Mouse (Mus musculus) testis, adult 2 months (tissue): Measurements from ENCODE around the gene Gm6793. TPM values are rescaled to one million over a fixed set of nuclear protein-coding genes. Genes with fewer than 3 reads are reported as not detected.

ENCODE experiments used
- H3K27ac ChIP-seq: fragments of 200-500 bp; 2 replicates; pipeline ENCODE4 v1.5.1; 2012; ENCODE audit warnings: low read depth, low read length; ENCODE audit not compliant: control insufficient read depth, insufficient read depth
- H3K27me3 ChIP-seq: fragments of 200-500 bp; 2 replicates; pipeline ENCODE4 v1.6.1; 2012; ENCODE audit warnings: mild to moderate bottlenecking, low read length, moderate library complexity; ENCODE audit not compliant: control insufficient read depth, insufficient read depth
- H3K36me3 ChIP-seq: fragments of 200-500 bp; 2 replicates; pipeline ENCODE4 v1.6.1; 2012; ENCODE audit warnings: mild to moderate bottlenecking, low read length; ENCODE audit not compliant: control insufficient read depth, insufficient read depth
- H3K4me1 ChIP-seq: fragments of 200-500 bp; 2 replicates; pipeline ENCODE4 v1.6.1; 2012; ENCODE audit warnings: low read length; ENCODE audit not compliant: control insufficient read depth, insufficient read depth
- H3K4me3 ChIP-seq: fragments of 200-500 bp; 2 replicates; pipeline ENCODE4 v1.5.1; 2012; ENCODE audit warnings: low read depth, mild to moderate bottlenecking, low read length, moderate library complexity, mixed read lengths; ENCODE audit not compliant: control insufficient read depth
- CTCF ChIP-seq: fragments of 200-500 bp; IDR thresholded peaks from 2 replicates; pipeline ENCODE4 v1.5.1; 2012; ENCODE audit warnings: low read depth, mild to moderate bottlenecking, inconsistent platforms, low read length, moderate library complexity; ENCODE audit not compliant: control insufficient read depth, insufficient read depth, insufficient replicate concordance
- POLR2A ChIP-seq: fragments of 200-500 bp; IDR thresholded peaks from 2 replicates; pipeline ENCODE4 v1.6.1; 2012; ENCODE audit warnings: low read depth, mild to moderate bottlenecking, inconsistent platforms, low read length, moderate library complexity; ENCODE audit not compliant: control insufficient read depth
- polyA plus RNA-seq: library from polyadenylated mRNA; depleted of rRNA; stranded (reverse); fragments of >200 nt; gene quantifications from 2 replicates; pipeline ENCODE4 v1.2.3, GENCODE M21; 2012; rRNA removed

Gene Gm6793
- polyA plus RNA-seq, result 0.06 TPM in 1 of 2 replicates, not detected in the other

DNA sequence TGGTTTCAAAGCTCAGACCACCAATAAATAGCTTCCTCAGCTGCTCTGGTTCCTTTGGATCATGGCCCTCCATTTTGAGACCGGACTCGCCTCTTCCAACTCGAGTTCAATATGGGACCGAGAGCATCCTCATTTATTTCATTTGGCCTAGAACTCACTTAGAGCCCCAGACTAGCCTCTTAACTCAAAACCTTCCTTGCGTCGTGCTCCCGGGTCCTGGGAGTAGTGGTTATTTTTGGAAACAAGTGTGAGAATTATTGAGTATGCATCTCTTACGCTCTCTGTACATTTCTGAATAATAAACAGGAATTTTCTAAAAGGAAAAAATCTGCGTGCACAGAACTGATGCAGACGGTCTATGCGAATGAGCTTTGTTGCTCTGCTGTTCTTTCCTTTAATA, at the start of gene Gm6793:
Gm6793 (minus strand) TSS at position 101 of the 400 bp plus-strand sequence.
- TF ChIP-seq POLR2A, result no peak
- TF ChIP-seq CTCF, result no peak
- Histone ChIP-seq H3K27me3 (no peaks in the 10 kb centered on the region), H3K27ac (no peak within 1 kb of the TSS), H3K36me3 (peaks cover 5% of the 10 kb centered on the region), H3K4me1 (no peaks in the 10 kb centered on the region; the same call in 1 of the 2 replicates), H3K4me3 (no peak within 1 kb of the TSS)

DNA sequence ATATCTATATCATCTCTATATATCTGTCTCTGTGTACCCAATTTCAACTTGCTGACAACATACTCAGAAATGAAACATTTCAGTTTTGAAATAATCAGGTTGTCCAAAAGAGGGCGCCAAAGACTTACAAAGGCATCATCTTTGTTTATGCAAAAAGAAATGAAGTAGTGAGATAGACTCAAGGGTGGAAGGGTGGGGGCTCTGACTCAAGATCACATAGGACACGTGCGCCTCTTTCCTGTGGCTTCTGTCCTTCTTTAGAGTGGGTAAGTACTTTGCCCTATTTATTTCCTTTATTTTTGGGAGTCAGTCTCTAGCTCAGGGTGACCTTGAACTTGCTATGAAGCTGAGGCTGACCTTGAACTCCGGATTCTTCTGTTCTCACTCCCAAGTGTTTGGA, 46.5 kb upstream of the Gm6793 start:
- no peak overlapping the region for H3K4me3 ChIP-seq
- no peaks in the 10 kb centered on the region for H3K36me3 ChIP-seq
- TF ChIP-seq CTCF, result no peak
- no peak for TF ChIP-seq POLR2A

DNA sequence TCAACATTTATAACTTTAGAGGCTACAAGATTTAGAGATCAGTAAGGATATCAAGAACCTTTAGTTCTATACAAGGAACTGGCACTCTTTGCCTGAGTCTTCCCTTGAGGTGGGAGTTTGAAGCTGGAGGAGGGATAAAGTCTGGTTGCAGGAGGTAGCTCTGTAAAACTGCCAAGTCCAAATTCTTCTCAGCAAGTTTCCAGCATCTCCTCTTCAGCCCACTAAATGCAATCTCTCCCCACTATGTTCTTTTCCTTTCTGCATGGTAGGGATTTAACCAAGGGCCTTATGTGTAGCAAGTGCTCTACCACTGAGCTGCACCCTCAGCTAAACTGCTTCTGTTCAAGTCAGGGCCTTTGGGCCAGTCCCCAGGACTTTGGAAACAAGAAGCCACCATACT, 39.6 kb upstream of the Gm6793 start:
- H3K4me3 ChIP-seq, result no peak overlapping the region
- TF ChIP-seq CTCF, result no peak
- no peak for TF ChIP-seq POLR2A
- H3K36me3 ChIP-seq, result no peaks in the 10 kb centered on the region
- H3K27ac ChIP-seq, result no peak overlapping the region
- H3K27me3 ChIP-seq, result no peaks in the 10 kb centered on the region
- no peaks in the 10 kb centered on the region for H3K4me1 ChIP-seq

More for the DNA sequence above, 46.5 kb upstream of the Gm6793 start:
- H3K27me3 ChIP-seq, result no peaks in the 10 kb centered on the region
- no peaks in the 10 kb centered on the region for H3K4me1 ChIP-seq
- H3K27ac ChIP-seq, result no peak overlapping the region

DNA sequence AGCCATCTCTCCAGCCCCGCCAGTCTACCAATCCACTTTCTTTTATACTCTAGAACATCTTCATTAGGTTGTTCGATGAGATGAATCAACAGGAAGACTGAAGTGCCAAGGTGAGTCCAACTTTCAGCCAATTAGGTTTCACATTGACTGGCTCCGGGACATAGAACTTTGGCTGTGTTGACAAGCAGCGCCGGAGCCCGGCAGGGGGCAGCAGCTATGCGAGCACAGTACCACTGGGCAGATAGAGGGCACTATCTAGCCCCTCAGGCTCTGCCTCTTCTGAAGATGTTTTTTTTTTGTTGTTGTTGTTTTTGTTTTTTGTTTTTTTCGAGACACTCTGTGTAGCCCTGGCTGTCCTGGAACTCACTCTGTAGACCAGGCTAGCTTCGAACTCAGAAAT, 36.7 kb upstream of the Gm6793 start:
- no peak for TF ChIP-seq POLR2A
- peak; percentile 35; the same call in 1 of the 2 replicates for TF ChIP-seq CTCF
- no peaks in the 10 kb centered on the region for H3K36me3 ChIP-seq
- H3K4me3 ChIP-seq, result no peak overlapping the region
- no peak overlapping the region for H3K27ac ChIP-seq
- no peaks in the 10 kb centered on the region for H3K27me3 ChIP-seq
- no peaks in the 10 kb centered on the region for H3K4me1 ChIP-seq

DNA sequence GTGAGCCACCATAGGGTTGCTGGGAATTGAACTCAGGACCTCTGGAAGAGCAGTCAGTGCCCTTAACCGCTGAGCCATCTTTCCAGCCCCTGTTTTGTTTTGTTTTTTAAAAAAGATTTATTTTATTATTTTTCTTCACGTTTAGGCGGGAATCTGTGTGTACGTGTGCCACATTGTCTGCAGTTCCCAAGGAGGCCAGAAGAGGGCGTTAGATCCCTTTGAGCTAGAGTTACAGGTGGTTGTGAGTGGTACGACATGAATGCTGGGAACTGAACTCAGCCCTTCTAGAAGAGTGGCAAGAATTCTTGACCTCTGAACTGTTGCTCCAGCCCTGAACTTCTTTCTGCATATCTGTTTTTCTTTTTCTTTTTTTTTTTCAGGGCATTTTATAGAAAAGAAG, 35.1 kb upstream of the Gm6793 start:
- peak; percentile 62; the same call in 1 of the 2 replicates for TF ChIP-seq CTCF
- TF ChIP-seq POLR2A, result no peak
- Histone ChIP-seq H3K36me3 (no peaks in the 10 kb centered on the region), H3K27me3 (no peaks in the 10 kb centered on the region), H3K4me3 (no peak overlapping the region), H3K27ac (no peak overlapping the region), H3K4me1 (no peaks in the 10 kb centered on the region)

DNA sequence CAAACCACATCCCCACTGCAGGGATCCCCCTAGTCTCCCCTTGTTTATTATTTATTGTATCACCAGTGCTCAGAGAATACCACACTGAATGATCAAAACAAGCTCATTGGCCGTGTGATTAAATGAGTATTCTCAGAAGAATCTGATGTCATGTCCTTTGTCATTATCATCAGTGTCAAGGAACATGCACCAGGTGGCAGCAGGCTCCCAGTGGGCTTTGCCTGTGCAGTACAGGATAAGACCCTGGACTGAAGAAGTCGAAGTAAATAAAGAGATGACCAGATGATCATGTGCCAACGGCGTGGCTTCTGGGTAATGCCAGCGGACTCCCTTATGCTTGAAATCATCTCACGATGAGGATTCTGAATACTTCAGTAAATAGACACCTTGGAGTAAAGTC, 33.5 kb upstream of the Gm6793 start:
- no peaks in the 10 kb centered on the region for H3K4me1 ChIP-seq
- no peak overlapping the region for H3K27ac ChIP-seq
- no peaks in the 10 kb centered on the region for H3K27me3 ChIP-seq
- H3K36me3 ChIP-seq, result no peaks in the 10 kb centered on the region
- H3K4me3 ChIP-seq, result no peak overlapping the region
- TF ChIP-seq CTCF (no peak), POLR2A (no peak)

DNA sequence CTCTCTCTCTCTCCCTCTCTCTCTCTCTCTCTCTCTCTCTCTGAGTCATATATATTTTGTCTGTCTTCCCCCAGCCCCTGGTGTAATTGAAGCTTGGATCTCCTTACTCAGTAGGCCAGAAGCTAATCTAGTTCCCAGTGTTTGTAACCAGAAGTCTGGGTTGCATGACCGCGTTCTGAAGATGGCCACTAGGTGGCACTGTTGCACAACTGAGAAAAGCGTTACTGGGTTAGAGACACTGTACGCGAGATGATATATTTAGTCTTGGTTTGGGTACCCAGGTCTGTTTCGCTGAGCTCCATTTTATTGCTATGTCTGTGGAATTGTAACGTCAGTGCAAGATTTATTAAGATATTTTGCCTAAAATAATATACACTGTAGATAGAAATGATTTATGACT, 31.1 kb upstream of the Gm6793 start:
- TF ChIP-seq CTCF (peak; percentile 61; the same call in 1 of the 2 replicates), POLR2A (no peak)
- H3K27ac ChIP-seq, result no peak overlapping the region

DNA sequence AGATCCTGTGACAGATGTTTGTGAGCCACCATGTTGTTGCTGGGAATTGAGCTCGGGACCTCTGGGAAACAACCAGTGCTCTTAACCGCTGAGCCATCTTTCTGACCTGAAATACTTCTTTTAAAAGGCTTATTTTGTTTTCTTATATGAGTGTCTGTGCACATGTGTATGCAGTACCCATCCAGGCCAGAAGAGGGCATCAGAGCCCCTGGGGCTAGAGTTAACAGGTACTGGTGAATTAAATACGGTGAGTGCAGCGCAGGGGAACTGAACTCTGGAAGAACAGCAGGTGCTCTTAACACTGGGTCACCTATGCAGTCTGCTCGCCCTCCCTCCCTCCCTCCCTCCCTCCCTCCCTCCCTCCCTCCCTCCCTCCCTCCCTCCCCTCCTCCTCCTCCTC, 30.3 kb upstream of the Gm6793 start:
- H3K4me1 ChIP-seq, result no peaks in the 10 kb centered on the region
- no peaks in the 10 kb centered on the region for H3K36me3 ChIP-seq
- H3K27me3 ChIP-seq, result no peaks in the 10 kb centered on the region
- TF ChIP-seq POLR2A (no peak), CTCF (peak; percentile 47; the same call in 1 of the 2 replicates)
- no peak overlapping the region for H3K4me3 ChIP-seq
- no peak overlapping the region for H3K27ac ChIP-seq

More for the DNA sequence above, 31.1 kb upstream of the Gm6793 start:
- H3K27me3 ChIP-seq, result no peaks in the 10 kb centered on the region
- no peaks in the 10 kb centered on the region for H3K4me1 ChIP-seq
- H3K4me3 ChIP-seq, result no peak overlapping the region
- H3K36me3 ChIP-seq, result no peaks in the 10 kb centered on the region
